Mouse (Mus musculus) brain, embryonic 18.5 days (tissue): Measurements from ENCODE around the gene Fgr.
"Not testable (repeated sequence)": the region's sequence is repeated elsewhere in the genome, so short reads cannot be mapped to it uniquely, and the experiment has no call there.

Experiments used
- DNase-seq: peaks from one replicate; pipeline ENCODE4 v3.0.0-alpha.2; 2012; ENCODE audit warnings: low read depth, low spot score

Gene Fgr

GRCm38 (mm10) chr4:132983664-132984512, 10.0 kb downstream of the Fgr start:
- peak; percentile 60 for DNase-seq

- no peak for DNase-seq
Observed at GRCm38 (mm10) chr4:132988581-132989355, 14.9 kb downstream of the Fgr start.

- no peak for DNase-seq
Observed at GRCm38 (mm10) chr4:132993553-132993952, 19.7 kb downstream of the Fgr start.

- DNase-seq, result no peak
Observed at GRCm38 (mm10) chr4:132997469-132998237, 23.8 kb downstream of the Fgr start.

- no peak for DNase-seq
Observed at GRCm38 (mm10) chr4:133002896-133003295, 29.0 kb downstream of the Fgr start.

- DNase-seq, result no peak
Observed at GRCm38 (mm10) chr4:133003316-133004018, 29.6 kb downstream of the Fgr start.

- no peak for DNase-seq
Observed at GRCm38 (mm10) chr4:133005233-133005632, 31.3 kb downstream of the Fgr start.

- DNase-seq, result not testable (repeated sequence)
Observed at GRCm38 (mm10) chr4:133005885-133006451, 32.1 kb downstream of the Fgr start.

- no peak for DNase-seq
Observed at GRCm38 (mm10) chr4:133007513-133008380, 33.9 kb downstream of the Fgr start.

GRCm38 (mm10) chr4:133009131-133009530, 35.2 kb downstream of the Fgr start:
- DNase-seq, result no peak

- DNase-seq, result no peak
Observed at GRCm38 (mm10) chr4:133009676-133010075, 35.8 kb downstream of the Fgr start.

GRCm38 (mm10) chr4:133010611-133011010, 36.7 kb downstream of the Fgr start:
- DNase-seq, result no peak

- DNase-seq, result peak; percentile 88
Observed at GRCm38 (mm10) chr4:133011028-133011820, 37.3 kb downstream of the Fgr start, which contains the start of gene Ahdc1. Gene Ahdc1 (plus strand): TSS chr4:133011260.

GRCm38 (mm10) chr4:133011821-133012775, 38.2 kb downstream of the Fgr start:
- no peak for DNase-seq

GRCm38 (mm10) chr4:133012776-133013265, 38.9 kb downstream of the Fgr start:
- DNase-seq, result no peak

GRCm38 (mm10) chr4:133013266-133013891, 39.5 kb downstream of the Fgr start:
- DNase-seq, result no peak

- DNase-seq, result no peak
Observed at GRCm38 (mm10) chr4:133014088-133014487, 40.2 kb downstream of the Fgr start.
